Mouse (Mus musculus) myocyte (in vitro differentiated cells): ENCODE measurements around the gene Ets2.

Experiments used
- E2F4 ChIP-seq: IDR thresholded peaks from one replicate; pipeline ENCODE4 v1.6.1; 2011; ENCODE audit warnings: mild to moderate bottlenecking, control low read depth, moderate library complexity; ENCODE audit not compliant: insufficient read depth
- MAX ChIP-seq: IDR thresholded peaks from one replicate; pipeline ENCODE4 v1.6.1; 2011; ENCODE audit warnings: low read depth, mild to moderate bottlenecking, control low read depth
- MYOD1 ChIP-seq, 3 experiments: IDR thresholded peaks; one replicate each; pipeline ENCODE4 v1.6.1; 2011; ENCODE audit warnings: control low read depth in 2 of 3, low read depth in 2 of 3, mild to moderate bottlenecking in 2 of 3, moderate library complexity in 1 of 3; ENCODE audit not compliant: insufficient read length in 2 of 3, control insufficient read depth in 1 of 3
- MYOG ChIP-seq, 3 experiments: IDR thresholded peaks; one replicate each; pipeline ENCODE4 v1.6.1; 2011; ENCODE audit warnings: control low read depth in 2 of 3, low read depth in 2 of 3, mild to moderate bottlenecking in 2 of 3; ENCODE audit not compliant: insufficient read length in 2 of 3, control insufficient read depth in 1 of 3, insufficient read depth in 1 of 3
- POLR2A ChIP-seq: IDR thresholded peaks from one replicate; pipeline ENCODE4 v1.6.1; 2011; ENCODE audit warnings: low read depth, mild to moderate bottlenecking, control low read depth, moderate library complexity; ENCODE audit not compliant: insufficient read length
- POLR2AphosphoS2 ChIP-seq: IDR thresholded peaks from one replicate; pipeline ENCODE4 v1.6.1; 2011; ENCODE audit warnings: low read depth, control low read depth; ENCODE audit not compliant: insufficient read length
- REST ChIP-seq: IDR thresholded peaks from one replicate; pipeline ENCODE4 v1.6.1; 2011; ENCODE audit warnings: mild to moderate bottlenecking, control low read depth, moderate library complexity; ENCODE audit not compliant: insufficient read depth, insufficient read length
- USF1 ChIP-seq: IDR thresholded peaks from one replicate; pipeline ENCODE4 v1.6.1; 2011; ENCODE audit warnings: low read depth, mild to moderate bottlenecking, control low read depth, moderate library complexity

DNA sequence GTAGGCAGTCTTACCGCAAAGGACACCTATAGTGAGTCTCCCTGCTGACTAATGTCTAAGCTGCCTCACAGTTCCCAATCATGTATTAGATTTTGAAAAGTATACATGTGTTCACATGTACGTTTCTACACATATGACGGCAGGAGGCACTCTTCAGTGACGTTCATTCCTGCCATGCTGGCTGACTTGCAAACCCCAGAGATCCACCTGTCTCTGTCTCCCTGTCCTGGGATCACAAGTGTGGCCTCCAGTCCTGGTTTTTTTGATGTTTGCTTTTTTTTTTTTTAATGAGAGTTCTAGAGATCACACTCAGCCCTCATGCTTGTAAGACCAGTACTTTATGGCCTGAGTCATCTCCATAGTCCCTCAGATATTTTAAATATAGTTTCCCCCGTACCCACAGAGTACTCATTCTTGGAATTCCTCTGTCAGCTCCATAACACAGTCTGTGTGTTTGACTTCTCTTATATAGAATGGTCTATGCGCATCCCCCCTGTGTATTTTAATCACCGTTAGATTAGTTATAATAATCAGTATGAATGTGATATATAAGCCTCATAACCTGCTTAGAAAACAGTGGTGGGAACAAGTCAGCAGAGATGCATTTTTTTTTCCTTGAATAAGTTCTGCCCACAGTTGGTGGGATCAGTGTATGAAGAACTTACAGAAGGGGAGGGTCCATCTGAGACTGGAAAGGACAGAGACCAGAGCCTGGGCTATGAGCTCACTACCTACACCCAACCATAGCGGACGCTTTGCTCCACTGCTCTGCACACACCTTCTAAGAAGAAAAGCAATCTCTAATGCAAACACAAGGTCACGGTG, 40.3 kb downstream of the Ets2 start:
- TF ChIP-seq POLR2A (no peak), MAX (no peak), MYOD1 (IDR thresholded peaks at IDR 0.05; ENCODE audit: control insufficient read depth in 1 of 3, insufficient read length in 2 of 3, low read depth in 2 of 3) (peak in 2 of 3 experiments; percentile 57 to 68), USF1 (no peak), POLR2AphosphoS2 (no peak), E2F4 (no peak), MYOG (IDR thresholded peaks at IDR 0.05; ENCODE audit: control insufficient read depth in 1 of 3, insufficient read depth in 1 of 3, insufficient read length in 2 of 3, low read depth in 2 of 3) (peak in 1 of 3 experiments; percentile 13), REST (no peak)
